Mouse (Mus musculus) liver, adult 2 months (tissue): ENCODE results near the gene Mgea5. TPM values are rescaled to one million over a fixed set of nuclear protein-coding genes. Genes with fewer than 3 reads are reported as not detected.
A peak's percentile ranks its signal among the peaks of the same experiment; 100 is the strongest.

Source experiments
- DNase-seq: peaks from one replicate; pipeline ENCODE4 v3.0.0-alpha.2; 2011; ENCODE audit warnings: low read depth, low spot score; ENCODE audit errors: extremely low read depth
- H3K27ac ChIP-seq: fragments of 200-500 bp; replicated peaks from 2 replicates; pipeline ENCODE4 v1.5.1; 2012; ENCODE audit warnings: low read depth, mild to moderate bottlenecking, control low read depth, inconsistent platforms, low read length; ENCODE audit not compliant: insufficient read depth
- H3K27me3 ChIP-seq: fragments of 200-500 bp; 2 replicates; pipeline ENCODE4 v1.6.1; 2012; ENCODE audit warnings: mild to moderate bottlenecking, moderate library complexity, low read length, inconsistent platforms; ENCODE audit not compliant: control insufficient read depth, insufficient read depth
- H3K36me3 ChIP-seq: fragments of 200-500 bp; 2 replicates; pipeline ENCODE4 v1.6.1; 2012; ENCODE audit warnings: low read length, inconsistent platforms; ENCODE audit not compliant: control insufficient read depth, insufficient read depth
- H3K4me1 ChIP-seq: fragments of 200-500 bp; 2 replicates; pipeline ENCODE4 v1.6.1; 2011; ENCODE audit warnings: low read length; ENCODE audit not compliant: control insufficient read depth, insufficient read depth
- H3K4me3 ChIP-seq: fragments of 200-500 bp; 2 replicates; pipeline ENCODE4 v1.5.1; 2011; ENCODE audit warnings: low read depth, mild to moderate bottlenecking, control low read depth, low read length, moderate library complexity; ENCODE audit not compliant: insufficient read depth
- H3K79me2 ChIP-seq: fragments of 200-500 bp; 2 replicates; pipeline ENCODE4 v1.6.1; 2012; ENCODE audit warnings: inconsistent platforms, mild to moderate bottlenecking, low read length, moderate library complexity; ENCODE audit not compliant: control insufficient read depth, insufficient read depth
- H3K9ac ChIP-seq: fragments of 200-500 bp; 2 replicates; pipeline ENCODE4 v1.6.1; 2012; ENCODE audit warnings: low read depth, mild to moderate bottlenecking, control low read depth, inconsistent platforms, low read length
- CTCF ChIP-seq: fragments of 200-500 bp; IDR thresholded peaks from 2 replicates; pipeline ENCODE4 v1.5.1; 2011; ENCODE audit warnings: low read depth, low read length, control low read depth
- POLR2A ChIP-seq: fragments of 200-500 bp; IDR thresholded peaks from 2 replicates; pipeline ENCODE4 v1.6.1; 2011; ENCODE audit warnings: low read length, control low read depth; ENCODE audit not compliant: insufficient read depth; ENCODE audit errors: extremely low read depth
- WGBS: fragments of 180-500 bp; shearing (Covaris S2); methylation state at CpG from one replicate; pipeline ENCODE4 v1.1.7; 2018; 5-methylcytosine and 5-hydroxymethylcytosine counted together
- polyA plus RNA-seq: library from polyadenylated mRNA; depleted of rRNA; stranded (reverse); fragments of >200 nt; gene quantifications from 2 replicates; pipeline ENCODE4 v1.2.3, GENCODE M21; 2012
- total RNA-seq: library from RNA; depleted of rRNA; stranded (reverse); fragments of >200 nt; gene quantifications from 2 replicates; pipeline ENCODE4 v1.2.3, GENCODE M21; 2014

Mgea5 gene
- total and polyA plus RNA-seq, 2 experiments = 11.1 to 44.3 TPM

GRCm38 (mm10) chr19:45785470-45785869 lies 1.8 kb upstream of the Mgea5 start:
- H3K36me3 ChIP-seq = no peaks in the 10 kb centered on the region
- no peak for DNase-seq
- peaks cover 16% of the 10 kb centered on the region for H3K79me2 ChIP-seq
- TF ChIP-seq POLR2A (no peak), CTCF (no peak)
- peaks cover 4% of the 10 kb centered on the region for H3K4me1 ChIP-seq
- 77% methylated on average over 3 of the region's 3 CpGs for WGBS
- no peak overlapping the region for H3K27ac ChIP-seq
- no peak overlapping the region for H3K4me3 ChIP-seq
- no peaks in the 10 kb centered on the region for H3K27me3 ChIP-seq
- no peak overlapping the region for H3K9ac ChIP-seq

GRCm38 (mm10) chr19:45783933-45784576 lies 418 bp upstream of the Mgea5 start:
- peak overlapping the region; percentile 55 for H3K27ac ChIP-seq
- no peak for DNase-seq
- H3K79me2 ChIP-seq = peaks cover 25% of the 10 kb centered on the region
- H3K4me1 ChIP-seq = peaks cover 4% of the 10 kb centered on the region
- peak overlapping the region; percentile 38 for H3K9ac ChIP-seq
- H3K4me3 ChIP-seq = peak overlapping the region; percentile 54
- TF ChIP-seq CTCF (no peak), POLR2A (no peak)
- WGBS = 34% methylated on average over 17 of the region's 17 CpGs
- no peaks in the 10 kb centered on the region for H3K36me3 ChIP-seq
- H3K27me3 ChIP-seq = no peaks in the 10 kb centered on the region

GRCm38 (mm10) chr19:45782315-45783001 lies 1.2 kb downstream of the Mgea5 start:
- H3K4me1 ChIP-seq = peaks cover 4% of the 10 kb centered on the region
- DNase-seq = peak; percentile 46
- TF ChIP-seq CTCF = no peak
- no peak for TF ChIP-seq POLR2A
- peak overlapping the region; percentile 99 for H3K4me3 ChIP-seq
- peaks cover 25% of the 10 kb centered on the region for H3K79me2 ChIP-seq
- H3K27ac ChIP-seq = peak overlapping the region; percentile 92
- WGBS = under 1% methylated on average over 36 of the region's 36 CpGs
- H3K36me3 ChIP-seq = peaks cover 12% of the 10 kb centered on the region; the same call in 1 of the 2 replicates
- peak overlapping the region; percentile 97 for H3K9ac ChIP-seq
- H3K27me3 ChIP-seq = no peaks in the 10 kb centered on the region

DNA sequence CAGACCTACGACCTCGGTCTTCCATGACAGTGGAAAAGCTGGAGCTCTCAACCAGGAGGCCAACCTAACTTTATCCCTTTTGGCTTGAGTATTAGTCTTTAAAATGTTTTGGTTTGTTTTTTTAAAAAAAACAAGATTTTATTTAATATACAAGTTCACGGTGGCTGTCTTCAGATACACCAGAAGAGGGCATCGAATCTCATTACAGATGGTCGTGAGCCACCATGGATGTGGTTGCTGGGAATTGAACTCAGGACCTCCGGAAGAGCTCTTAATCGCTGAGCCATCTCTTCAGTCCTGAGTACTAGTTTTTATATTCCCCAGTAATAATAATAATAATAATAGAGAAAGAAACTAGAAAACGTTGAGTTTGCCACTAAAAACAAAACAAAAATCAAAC lies 2.0 kb downstream of the Mgea5 start:
- Histone ChIP-seq H3K79me2 (peaks cover 25% of the 10 kb centered on the region), H3K27ac (no peak overlapping the region), H3K4me1 (peaks cover 4% of the 10 kb centered on the region), H3K36me3 (peaks cover 18% of the 10 kb centered on the region; the same call in 1 of the 2 replicates), H3K4me3 (no peak overlapping the region), H3K27me3 (no peaks in the 10 kb centered on the region), H3K9ac (no peak overlapping the region)
- no peak for TF ChIP-seq POLR2A
- TF ChIP-seq CTCF = no peak
- DNase-seq = no peak
- 38% methylated on average over 8 of the region's 8 CpGs for WGBS

- Histone ChIP-seq H3K27ac (no peak overlapping the region), H3K9ac (no peak overlapping the region), H3K4me3 (no peak overlapping the region), H3K36me3 (peaks cover 28% of the 10 kb centered on the region), H3K79me2 (peaks cover 25% of the 10 kb centered on the region), H3K4me1 (peaks cover 4% of the 10 kb centered on the region), H3K27me3 (no peaks in the 10 kb centered on the region)
- no peak for DNase-seq
- TF ChIP-seq POLR2A = no peak
- TF ChIP-seq CTCF = no peak
- 76% methylated on average over 13 of the region's 13 CpGs for WGBS
Measured at GRCm38 (mm10) chr19:45780350-45780915, 3.2 kb downstream of the Mgea5 start.

DNA sequence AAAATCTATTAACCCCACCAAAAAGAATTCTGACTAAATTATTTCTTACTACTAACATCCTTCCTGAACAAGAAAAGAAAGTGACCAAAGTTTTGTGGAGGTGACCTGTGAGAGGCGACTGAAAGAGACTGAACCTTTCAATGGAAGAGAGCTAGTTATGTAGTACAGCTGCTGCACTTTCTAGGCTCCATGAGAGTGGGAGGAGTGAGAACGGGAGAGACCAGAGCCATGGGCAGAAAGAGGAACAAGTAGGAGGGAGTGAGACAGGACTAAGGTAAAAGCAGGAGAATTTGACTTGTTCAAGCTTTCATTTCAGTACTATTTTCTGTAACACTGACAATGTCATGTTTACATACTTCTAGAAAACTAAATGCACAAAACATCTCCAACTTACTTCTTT lies 8.2 kb downstream of the Mgea5 start:
- TF ChIP-seq POLR2A (no peak), CTCF (no peak)
- Histone ChIP-seq H3K36me3 (peaks cover 71% of the 10 kb centered on the region), H3K4me1 (no peaks in the 10 kb centered on the region), H3K27ac (no peak overlapping the region), H3K79me2 (peaks cover 9% of the 10 kb centered on the region; the same call in 1 of the 2 replicates), H3K4me3 (no peak overlapping the region), H3K9ac (no peak overlapping the region), H3K27me3 (no peaks in the 10 kb centered on the region)
- DNase-seq = no peak
- WGBS = 87% methylated on average over 2 of the region's 2 CpGs
